Comparison of ENCODE assay signal across 8 mouse cellular contexts in the genomic region with DNA sequence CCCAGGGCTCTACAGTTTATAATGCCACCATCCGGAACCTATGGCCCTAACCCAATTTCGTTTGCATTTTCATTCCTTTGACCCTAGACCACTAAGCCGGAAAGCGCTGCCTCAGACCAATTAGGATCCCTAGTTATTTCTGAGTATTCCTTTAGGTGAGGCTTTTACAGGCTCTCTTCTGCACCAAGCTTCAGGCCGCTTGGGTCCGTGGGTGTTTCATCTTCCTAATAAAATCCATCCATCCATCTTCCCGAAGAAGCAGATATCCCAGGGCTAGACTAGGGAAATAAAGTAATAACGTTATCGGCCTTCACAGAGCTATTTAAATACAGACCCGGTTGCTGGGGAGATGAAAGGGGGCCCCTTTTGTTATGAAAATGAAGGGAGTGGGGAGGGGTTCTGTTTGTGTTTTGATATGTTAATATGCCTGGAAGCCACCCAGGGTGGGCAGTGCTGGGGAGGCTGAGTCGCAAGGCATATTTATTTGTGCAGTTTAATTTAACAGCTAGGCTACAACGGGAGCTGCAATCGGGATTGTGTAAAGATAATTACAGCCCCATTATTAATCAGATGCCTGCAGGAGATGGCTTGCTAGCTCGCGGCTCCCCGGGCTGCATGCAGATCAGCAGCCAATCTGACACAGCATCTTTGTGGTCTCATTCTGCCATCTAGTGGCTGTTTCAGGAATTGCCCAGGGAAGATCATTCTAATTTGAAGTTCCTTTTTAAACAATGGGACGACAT.
A peak's percentile ranks its signal among the peaks of the same experiment; 100 is the strongest.
DNase-seq lines count a peak whose midpoint lies in the region; ATAC-seq lines count a peak whose summit lies in the region.

No protein-coding gene starts in this region.

- peak overlapping the region; percentile 51 for H3K4me2 ChIP-seq in hindbrain, embryonic 13.5 days

- H3K9me3 ChIP-seq in hindbrain, embryonic 13.5 days, result no peaks in the 10 kb centered on the region

- peaks cover 31% of the 10 kb centered on the region for H3K4me1 ChIP-seq in hindbrain, embryonic 13.5 days (replicated peaks)

- under 1% methylated on average over 17 of the region's 17 CpGs for whole genome bisulfite sequencing in hindbrain, embryonic 13.5 days

- H3K27ac ChIP-seq in hindbrain, embryonic 13.5 days, result peak overlapping the region; percentile 93

- H3K4me3 ChIP-seq in hindbrain, embryonic 13.5 days, result peak overlapping the region; percentile 26; the same call in 1 of the 2 replicates

- H3K9ac ChIP-seq in hindbrain, embryonic 13.5 days, result peak overlapping the region; percentile 35

- peak; percentile 95 for DNase-seq in R1 (ENCODE audit: low read depth, low spot score)
- DNase-seq in cerebellum, postnatal 10 days, result peak; percentile 94 to 96
- peak; percentile 61 to 86 for DNase-seq in frontal cortex, postnatal 14 days (ENCODE audit: low spot score in 2 of 2)
- peak; percentile 87 to 96 for DNase-seq in layer of hippocampus, postnatal 14 days (ENCODE audit: low spot score in 2 of 2)
- peak; percentile 86 for DNase-seq in lung, postnatal 14 days
- DNase-seq in ovary, postnatal 36 days (ENCODE audit: low spot score), result peak; percentile 33
- peak; percentile 54 for DNase-seq in thymus, postnatal 25 days

- ATAC-seq in hindbrain, embryonic 13.5 days (ENCODE audit: low FRiP score), result peak; percentile 90

- H3K27me3 ChIP-seq in hindbrain, embryonic 13.5 days, result peaks cover 16% of the 10 kb centered on the region

- H3K36me3 ChIP-seq in hindbrain, embryonic 13.5 days, result no peaks in the 10 kb centered on the region

Comparison
In these comparisons a context has a peak if more than half of its experiments do, and no peak if none do; other contexts are left out.
1. Peak in every context shown above with its lines: DNase-seq, ATAC-seq, H3K4me3 ChIP-seq and H3K27ac ChIP-seq.
2. DNase-seq: peak in every context shown above with its lines; median percentile 95 in R1; 95 in cerebellum, postnatal 10 days; 92 in layer of hippocampus, postnatal 14 days; 86 in lung, postnatal 14 days; 74 in frontal cortex, postnatal 14 days; 54 in thymus, postnatal 25 days; 33 in ovary, postnatal 36 days.